Mouse (Mus musculus): ENCODE measurements at regions not wholly inside any gene's neighbourhood (a gene's known extent, or its start where the extent isn't known, plus 50 kb on each side); places are given as distances from the start of the nearest gene placed in this dataset.

DNA sequence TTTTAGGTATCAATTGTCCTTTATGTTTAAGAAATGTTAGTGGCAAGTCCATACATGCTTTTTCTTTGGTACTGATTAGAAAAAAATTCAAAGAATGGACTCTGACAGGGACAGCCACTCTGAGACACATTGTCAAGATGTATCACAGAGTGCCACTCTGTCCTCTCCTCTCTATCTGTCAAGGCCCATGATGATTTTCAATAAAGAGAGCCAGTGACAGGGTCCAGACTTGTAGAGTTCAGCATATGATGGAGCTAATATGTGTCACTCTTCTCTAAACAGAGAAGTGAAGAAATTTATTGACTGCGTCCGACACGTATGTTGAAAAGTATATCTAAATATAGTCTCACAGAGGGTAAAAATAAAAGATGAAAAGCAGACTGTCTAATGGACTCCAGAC lies 672.2 kb upstream of the 4930452B06Rik start:
- DNase-seq, result no peak

DNA sequence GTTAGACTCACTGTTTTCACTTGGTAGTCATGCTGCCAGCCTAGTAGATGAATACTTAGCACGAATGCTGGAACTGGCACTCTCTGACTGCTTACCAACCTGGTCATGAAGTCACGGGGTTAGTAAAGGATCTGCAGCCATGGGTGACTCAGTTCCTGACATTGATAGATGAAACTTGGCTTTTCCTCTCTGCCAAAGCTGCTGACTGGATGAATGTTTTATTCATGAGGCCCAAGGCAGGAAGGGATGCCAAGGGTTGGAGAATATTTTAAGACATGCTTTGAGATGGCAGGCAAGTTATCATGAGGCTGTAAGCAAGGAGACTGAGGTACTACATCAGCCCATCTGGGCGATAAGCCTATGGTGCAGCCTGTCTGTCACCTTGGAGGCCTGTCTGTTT lies 671.1 kb upstream of the 4930452B06Rik start:
- no peak for DNase-seq

DNA sequence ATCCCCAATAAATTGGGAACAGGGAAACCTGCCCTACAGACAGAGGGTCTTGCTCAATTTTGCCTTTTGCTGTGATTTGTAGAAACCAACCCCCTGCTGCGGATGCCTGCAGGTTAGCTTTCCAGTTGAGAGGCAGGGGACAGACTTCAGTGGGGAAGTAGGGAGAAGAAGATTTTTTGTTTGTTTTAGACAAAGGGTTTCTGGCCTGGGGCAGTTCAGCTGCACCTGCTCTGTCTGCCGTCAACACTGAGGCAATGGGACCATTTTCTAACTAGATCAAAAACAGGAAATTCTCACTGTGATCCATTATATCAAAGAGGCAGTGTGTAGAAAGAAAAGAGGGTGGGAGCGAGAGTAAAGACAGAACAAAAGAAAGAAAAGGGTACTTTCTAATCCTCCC lies 665.6 kb upstream of the 4930452B06Rik start:
- DNase-seq, result no peak

DNA sequence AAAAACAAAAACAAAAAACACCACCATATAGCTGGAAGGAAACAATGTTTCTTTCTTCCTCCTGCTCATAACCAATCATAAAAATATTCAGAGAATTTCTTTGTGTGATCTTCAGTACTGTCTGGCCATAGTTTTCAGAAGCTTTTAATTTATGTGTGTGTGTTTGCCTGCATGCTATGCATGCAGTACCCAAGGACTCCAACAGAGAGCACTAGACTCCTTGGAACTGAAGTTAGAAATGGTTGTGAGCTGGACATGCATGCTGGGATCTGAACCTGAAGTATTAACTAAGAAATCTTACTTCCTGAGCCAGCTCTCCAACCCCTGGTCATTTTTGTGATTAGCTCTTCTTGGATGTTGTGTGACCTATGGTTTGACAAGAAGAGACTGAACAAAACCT lies 664.7 kb upstream of the 4930452B06Rik start:
- no peak for DNase-seq

DNA sequence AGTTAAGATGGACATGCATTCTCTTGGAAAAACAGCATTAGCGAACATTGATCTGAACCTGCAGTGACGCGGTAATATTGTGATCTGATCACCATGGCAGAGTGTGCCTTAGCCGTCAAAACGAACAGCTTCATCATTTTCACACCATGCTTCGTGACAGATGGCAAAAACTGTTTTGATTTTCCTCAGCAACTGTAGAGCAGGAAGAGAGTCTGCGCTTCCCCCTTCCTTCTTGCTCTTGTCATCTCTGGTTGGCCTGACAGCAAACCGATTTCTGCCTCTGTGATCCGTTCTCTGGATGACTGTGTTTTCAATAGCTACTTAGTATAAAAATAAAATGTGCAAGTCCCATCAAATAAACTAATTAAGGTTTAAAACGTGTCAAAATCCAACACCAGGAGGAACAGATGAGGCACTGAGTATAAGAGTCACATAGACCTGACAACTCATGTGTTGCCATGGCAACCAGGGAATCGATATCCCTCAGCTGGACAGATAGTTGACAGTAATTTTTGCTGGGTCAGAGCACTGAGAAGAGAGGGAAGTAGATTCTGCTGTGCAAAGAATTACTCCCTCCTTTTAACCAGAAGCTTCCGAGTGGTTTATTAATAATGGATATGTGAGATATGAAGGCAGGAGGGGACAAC lies 663.9 kb upstream of the 4930452B06Rik start:
- no peak for DNase-seq

DNA sequence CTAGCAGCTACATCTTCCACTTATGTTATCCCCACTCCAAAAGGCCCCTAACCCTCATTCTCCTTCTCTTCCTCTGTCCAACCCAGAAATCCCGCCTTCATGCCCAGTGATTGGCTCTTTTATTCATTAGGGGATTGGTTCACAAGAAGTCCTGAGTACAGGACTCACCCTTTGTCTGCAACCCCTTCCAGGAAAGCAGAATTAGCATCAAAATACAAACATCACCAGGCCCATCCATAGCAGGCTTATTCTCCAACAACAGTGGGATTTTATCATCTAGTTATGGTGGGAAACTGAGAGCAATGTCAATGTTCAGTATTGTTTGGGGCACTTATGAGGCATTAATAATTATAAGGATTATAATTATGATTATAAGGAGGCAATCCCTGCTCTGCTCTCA lies 661.3 kb upstream of the 4930452B06Rik start:
- DNase-seq, result no peak

DNA sequence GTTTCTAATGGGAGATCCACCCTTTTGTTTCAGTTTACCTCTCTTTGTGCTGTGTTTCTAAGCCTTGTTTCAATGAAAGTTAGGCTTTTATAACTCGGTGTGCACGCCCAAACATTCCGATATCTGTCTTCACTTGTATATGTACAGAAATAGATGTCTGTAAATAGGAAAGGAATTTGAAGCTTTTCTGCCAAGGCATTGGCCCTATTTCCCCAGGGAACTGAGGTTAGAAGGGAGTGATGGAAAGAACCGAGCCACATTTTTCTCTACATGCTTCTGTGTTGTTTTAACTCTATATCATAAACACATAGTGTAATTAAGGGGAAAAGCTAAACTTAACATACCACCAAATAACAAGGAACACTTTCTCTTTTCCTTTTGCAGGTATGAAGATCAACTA lies 653.8 kb upstream of the 4930452B06Rik start:
- no peak for DNase-seq

DNA sequence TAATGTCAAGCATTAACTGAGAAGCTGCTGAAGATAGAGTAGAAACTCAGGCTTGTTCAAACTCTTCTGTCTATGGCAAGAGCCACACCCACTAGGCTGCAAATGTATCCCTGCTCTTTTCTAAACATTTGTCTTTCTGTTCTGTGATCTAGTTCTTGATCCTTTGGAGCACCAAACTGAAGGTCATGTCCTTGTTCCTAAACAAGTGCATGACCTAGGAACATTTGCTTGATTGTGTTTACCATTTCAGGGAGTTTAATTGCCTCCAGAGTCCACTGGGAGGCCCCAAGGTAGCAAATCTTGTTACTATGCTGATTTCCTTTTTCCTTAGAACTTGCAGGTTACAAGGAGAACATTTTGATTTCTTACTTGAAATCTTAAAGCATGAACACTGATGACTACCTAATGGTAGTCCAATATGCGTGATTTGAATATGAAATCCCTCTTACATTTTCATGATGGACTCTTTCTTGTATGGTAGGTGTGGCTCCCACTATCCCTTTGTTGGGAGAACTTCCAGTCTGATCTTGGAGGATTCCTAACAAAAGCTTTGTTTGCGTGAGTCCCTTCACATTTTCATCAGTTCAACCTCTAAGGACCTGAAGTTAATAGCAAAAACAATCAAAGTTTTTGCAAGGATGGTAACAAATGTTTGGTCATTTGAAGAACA lies 652.9 kb upstream of the 4930452B06Rik start:
- DNase-seq, result no peak

DNA sequence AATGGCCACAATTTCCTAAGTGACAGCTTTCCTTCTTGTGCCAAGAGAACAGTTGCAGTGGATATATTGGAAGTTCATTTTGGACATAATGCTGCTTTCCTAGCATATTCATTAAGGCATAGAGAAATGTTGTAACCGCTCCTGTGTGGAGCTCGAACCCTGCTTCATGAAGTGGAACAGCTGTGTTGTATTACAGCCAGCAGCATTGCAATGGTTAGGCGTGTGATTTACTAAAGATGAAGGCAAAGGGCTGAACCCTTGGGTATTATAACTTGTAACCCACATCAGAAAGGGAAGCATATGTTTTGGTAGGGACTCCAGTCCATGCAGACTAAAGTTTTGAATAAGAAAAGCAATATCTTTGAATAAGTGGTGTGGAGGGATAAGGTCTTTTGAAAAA lies 649.2 kb upstream of the 4930452B06Rik start:
- no peak for DNase-seq

DNA sequence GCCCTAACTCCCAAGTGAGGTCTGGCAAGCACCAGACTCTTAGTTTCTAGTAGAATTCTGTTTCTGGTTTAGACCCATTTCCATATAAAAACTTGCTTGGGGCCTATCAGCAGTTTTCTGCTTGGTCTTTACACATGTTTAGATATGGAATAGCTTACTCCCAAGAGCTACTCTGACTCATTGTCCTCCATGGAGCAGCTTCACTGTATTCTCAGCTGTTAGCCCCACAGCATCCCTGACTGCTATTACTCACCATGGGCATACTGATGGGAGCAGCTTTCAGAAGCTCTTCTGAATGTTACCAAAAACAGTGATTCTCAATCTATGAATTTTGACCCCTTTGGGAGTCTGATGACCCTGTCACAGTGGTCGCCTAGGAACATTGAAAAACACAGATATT lies 630.1 kb upstream of the 4930452B06Rik start:
- no peak for DNase-seq

DNA sequence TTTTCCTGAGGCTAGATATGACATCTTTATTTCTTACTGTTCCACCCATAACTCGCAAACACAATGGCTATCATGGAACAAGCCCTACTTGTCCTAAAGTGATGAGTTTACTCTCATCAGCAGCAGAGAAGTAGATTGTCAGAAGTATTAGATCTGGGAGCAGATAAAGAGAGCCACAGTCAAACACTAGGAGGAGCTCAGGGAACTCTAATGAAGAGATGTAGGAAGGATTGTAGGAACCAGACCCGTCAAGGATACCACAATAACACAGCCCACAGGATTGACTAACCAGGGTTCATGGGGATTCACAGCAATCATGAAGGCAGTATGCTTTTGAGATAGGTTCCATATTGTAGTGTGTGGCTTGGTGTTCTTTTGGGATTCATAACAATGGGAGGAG lies 628.5 kb upstream of the 4930452B06Rik start:
- DNase-seq, result no peak

DNA sequence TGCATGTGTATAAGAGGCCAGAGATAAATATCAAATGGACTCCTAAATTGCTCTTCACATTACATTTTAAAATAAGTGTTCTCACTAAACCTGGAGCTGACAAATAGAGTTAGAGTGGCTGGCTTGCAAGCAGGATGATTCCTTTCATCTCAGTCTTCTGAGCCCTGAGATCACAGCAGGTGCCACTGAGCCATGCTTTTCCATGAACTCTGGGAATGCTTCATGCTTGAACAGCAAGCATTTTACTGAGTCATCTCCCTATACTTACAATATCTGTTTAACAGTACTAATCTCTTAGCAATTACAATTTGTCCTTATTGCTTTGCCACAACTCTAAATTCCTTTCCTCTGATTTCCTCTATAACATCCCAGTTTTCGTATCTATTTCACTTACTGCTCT lies 622.1 kb upstream of the 4930452B06Rik start:
- no peak for DNase-seq

DNA sequence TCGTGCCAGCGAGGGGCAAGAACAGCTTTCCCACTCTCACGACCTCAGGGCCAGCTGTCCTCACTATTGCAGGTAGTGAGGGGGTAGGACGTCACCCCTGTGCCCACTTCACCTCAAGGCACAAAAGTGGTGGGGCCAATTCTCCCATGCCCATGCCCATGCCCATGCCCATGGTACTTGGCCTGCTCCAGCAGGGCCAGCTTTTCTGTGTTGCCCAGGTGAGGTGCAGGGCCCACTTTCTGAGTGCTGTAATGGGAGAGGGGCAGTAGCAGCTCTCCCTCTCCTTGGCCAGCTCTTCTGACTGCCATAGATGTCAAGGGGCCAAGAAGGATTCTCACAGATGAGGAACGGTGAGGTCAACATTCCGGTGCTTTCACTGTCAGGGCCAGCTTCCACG lies 619.6 kb upstream of the 4930452B06Rik start:
- DNase-seq, result no peak

DNA sequence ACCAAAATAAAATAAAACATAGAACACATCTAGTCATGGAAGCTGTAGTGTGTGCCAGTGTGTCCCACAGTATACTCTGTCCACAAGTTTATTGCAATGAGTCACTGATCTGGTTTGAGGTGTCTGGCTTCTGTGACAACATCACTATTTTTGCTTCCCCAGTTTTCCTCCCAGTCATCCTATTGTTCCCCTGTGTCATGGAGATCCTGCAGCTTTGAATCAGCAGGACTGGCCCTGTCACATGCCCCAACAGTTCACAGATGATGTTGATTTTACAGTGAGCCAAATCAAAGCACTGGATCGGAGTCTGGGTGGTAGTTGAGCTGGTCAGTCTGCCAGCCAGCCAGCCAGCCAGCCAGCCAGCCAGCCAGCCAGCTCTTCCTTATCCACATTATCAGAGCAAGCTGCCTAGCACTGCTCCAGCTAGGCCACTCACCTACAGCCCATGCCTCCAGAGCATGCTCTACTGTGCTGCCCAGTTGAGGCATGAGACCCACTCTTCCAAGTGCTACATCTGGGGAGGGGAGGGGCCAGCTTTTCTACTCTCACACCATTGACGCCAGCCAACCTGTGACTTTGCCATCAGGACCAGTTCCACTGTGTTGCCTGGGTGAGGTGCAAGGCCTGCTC lies 619.1 kb upstream of the 4930452B06Rik start:
- DNase-seq, result no peak

DNA sequence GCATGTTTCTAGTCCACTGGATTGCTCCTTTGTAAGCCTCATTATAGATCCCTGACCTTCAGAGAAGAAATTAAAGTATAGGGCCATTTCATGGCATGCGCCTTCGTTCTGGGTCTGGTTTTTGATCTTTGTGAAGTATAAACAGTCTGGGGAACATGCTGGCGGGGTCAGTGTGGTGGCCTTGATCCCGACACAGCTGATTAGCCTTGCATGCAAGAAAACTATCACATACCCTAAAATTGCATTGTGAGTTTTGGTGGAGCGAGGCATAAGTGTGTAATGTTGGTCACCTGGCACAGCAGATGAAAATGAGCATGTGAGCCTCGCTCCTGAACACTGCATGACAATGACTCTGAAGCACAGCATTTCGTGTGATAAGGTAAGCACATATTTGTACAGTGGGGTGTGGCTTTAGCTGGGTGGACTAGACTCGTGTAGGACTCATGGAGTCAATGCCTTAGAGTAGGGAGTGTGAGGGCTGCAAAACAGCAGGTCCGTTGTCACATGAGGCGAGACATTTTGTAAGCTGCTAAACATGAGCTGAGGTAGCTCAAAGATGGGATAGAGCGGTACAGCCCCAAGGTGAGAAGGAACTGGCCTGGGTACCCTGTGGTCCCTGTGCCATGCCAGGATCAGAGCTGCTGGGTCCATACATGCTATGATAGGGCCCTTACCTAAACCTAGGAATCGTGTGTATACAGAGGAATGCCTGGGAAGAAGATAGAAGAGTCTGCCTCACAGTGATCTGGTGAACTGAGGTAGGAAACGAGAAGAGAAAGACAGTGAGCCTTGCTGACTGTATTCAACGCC lies 601.4 kb upstream of the 4930452B06Rik start:
- DNase-seq, result no peak

DNA sequence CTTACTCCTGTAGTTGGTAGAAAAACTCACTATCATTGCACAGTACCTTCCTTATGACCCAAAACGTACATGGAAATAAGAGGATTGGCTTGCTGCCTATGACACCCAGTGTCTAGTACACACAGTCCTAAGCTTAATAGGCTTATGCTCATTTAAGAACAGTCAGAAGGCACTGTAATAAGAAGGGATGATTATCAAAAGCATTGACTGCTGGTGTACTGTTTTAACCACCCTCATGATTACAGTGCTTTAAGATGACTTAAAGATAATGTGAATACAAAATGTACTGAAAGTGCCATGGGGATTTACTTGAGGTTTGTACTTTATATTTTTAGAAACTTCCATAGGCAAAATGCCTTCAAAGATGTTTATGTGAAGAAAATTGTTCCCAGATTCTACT lies 586.0 kb upstream of the 4930452B06Rik start:
- DNase-seq, result no peak

DNA sequence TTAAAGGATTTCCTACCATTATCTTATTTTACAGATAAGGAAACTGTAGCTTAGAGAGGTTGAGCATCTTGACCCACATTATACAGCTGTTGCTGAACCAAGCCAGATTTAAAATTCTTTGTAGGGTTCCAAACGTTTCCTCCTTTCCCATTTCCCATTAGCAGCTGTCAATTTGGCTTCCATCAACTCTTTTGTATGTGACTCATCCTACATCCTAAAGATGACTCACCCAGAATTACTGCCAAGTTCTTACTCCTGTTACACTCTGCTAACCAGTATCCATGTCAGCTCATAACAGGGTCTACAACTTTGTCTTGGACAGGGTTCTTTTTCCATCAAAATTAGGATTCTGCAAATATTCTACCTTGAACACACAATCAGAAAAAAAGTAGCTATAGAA lies 579.2 kb upstream of the 4930452B06Rik start:
- DNase-seq, result no peak

DNA sequence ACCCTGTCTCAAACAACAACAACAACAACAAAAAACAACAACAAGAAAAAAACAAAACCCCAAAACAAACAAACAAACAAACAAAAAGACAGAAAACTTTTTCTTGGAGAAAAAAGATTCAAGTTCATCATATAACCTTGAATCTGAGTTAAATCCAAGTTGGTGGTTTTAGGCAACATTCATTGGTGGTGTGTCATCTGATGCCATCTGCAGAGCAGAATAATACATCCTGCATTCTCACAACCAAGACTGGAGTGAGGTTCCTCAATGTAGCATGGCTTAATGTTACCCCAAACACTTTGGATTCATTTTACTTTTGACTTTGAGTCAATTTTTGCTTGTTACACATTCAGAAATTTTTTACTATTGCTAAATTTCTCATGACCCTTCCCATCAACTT lies 577.3 kb upstream of the 4930452B06Rik start:
- DNase-seq, result no peak

DNA sequence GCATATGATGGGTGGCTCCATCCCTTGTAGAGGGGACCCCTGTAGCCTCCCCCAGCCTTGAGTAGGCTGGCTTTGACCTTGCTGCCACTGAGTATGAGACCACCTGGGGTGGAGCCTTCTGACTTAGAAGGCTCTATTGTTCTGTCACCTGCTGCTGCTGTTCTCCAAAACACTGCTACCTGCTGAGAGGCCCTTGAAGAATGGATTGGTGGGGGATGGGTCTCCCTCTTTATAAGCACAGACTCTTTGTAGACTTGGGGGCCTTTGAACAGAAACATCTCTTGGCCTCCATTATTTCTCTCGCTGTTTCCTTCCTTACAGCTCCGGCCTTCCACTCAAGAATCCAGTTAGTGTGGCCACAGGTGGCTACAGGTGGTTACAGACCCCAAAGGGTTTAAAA lies 576.1 kb upstream of the 4930452B06Rik start:
- DNase-seq, result no peak

DNA sequence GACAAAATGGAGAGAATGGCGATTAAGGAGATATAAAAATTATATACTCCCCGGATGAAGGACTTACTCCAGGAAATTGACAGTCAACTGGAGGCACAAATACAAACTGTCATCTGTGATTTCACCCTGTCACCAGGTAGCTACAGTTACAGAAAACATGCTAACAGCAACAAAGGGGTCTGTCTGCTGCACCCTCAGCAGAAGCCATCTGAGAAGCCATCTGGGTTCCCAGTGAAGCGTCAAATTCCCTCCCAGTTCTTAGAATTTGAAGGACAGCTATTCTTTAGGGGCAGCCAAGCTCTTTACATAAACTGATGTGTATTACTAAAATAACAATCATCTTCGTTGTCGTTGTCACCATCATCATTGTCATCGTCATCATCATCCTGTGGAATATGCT lies 561.6 kb upstream of the 4930452B06Rik start:
- no peak for DNase-seq

DNA sequence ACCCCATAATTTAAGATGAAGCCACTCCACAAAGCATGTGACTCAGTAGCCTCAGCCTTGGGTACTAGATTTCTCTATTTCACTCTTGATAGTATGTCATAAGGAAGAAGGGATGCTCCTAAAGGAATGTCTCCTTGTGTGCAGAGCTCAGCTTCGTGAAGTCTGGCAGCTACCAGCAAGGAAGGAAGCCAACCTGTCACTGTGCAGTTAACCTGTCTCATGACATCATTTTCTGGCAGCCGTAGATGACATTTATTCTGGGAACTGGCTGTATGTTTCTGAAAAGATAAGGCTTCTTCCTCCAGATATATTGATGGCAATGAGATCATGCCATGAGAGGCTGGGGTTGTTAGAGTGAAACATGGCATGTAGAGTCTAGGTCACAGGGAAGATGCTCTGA lies 534.2 kb upstream of the 4930452B06Rik start:
- DNase-seq, result no peak

DNA sequence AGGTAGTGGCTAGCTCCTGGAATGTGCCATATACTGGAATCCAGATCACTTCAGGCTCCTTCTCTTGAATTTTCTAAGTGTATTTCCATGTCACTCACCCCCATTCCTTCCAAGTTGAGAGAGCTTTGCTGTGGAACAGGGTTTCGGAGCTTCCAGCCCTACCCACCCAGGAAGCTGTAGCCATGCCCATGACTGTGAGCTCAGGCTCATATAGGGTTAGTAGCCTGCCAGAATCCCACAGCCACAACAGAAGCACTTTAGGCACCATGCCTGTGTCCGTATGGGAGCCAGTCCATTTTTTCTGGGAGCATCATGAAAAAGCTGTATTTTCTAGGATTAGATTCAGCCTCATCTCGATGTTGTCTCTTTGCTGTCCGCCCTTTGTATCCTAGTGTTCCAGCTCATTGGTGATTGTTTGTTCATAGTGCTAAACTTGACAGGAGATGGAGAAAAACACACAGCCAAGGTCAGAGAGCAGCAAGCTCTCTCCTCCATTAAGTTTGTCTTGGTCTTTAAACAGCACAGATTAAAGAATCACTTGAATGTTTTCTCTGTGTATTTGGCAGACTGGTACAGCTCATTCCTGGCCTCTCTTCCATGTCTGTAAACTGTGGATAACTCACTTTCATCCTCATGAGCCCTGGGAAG lies 526.2 kb upstream of the 4930452B06Rik start:
- no peak for DNase-seq

DNA sequence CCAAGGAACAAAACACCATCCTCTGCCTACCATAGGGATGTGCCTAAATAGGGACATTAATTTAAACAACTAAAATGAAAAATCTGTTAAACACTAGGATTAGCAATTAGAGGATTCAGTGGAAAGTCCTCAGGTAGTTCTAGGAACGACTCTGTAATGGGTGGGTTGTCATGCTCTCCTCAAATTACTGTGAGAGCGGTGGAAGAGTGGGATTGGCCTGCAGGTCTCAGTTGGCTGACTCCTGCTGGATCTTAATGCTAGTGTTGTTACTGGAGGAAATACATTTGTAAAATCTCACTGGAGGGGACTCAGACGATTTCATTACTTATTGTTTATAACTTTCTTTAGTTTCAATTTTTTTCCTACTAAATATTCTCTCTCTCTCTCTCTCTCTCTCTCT lies 525.6 kb upstream of the 4930452B06Rik start:
- no peak for DNase-seq

Measured in lung, adult 18-20 months (tissue).